Mouse (Mus musculus) MEL (cell line): ENCODE measurements around the gene Per1. TPM values are rescaled to one million over a fixed set of nuclear protein-coding genes. Genes with fewer than 3 reads are reported as not detected.
A peak's percentile ranks its signal among the peaks of the same experiment; 100 is the strongest.

Experiments
- DNase-seq: peaks from one replicate; pipeline ENCODE4 v3.0.0; 2011; ENCODE audit warnings: low read depth, low spot score
- H3K27ac ChIP-seq: 2 replicates; pipeline ENCODE4 v1.5.1; 2012; ENCODE audit warnings: low read depth, mild to moderate bottlenecking, control low read depth, low read length, moderate library complexity; ENCODE audit not compliant: control insufficient read depth
- H3K27me3 ChIP-seq, 2 experiments: fragments of 150-350 bp in 1 of 2; sonication (generic) in 1 of 2; 2 replicates each; pipeline ENCODE4 v1.6.1; 2012; ENCODE audit warnings: low read length in 2 of 2, mild to moderate bottlenecking in 2 of 2, improper control_type of control experiment in 1 of 2, moderate library complexity in 1 of 2; ENCODE audit not compliant: insufficient read depth in 2 of 2, control insufficient read depth in 1 of 2
- H3K36me3 ChIP-seq, 2 experiments: 2 replicates each; pipeline ENCODE4 v1.6.1; 2012 to 2014; ENCODE audit warnings: low read length in 2 of 2, improper control_type of control experiment in 1 of 2, inconsistent platforms in 1 of 2, mild to moderate bottlenecking in 1 of 2; ENCODE audit not compliant: insufficient read depth in 2 of 2, control insufficient read depth in 1 of 2
- H3K4me1 ChIP-seq, 2 experiments: fragments of 150-350 bp in 1 of 2; sonication (generic) in 1 of 2; 2 replicates each; pipeline ENCODE4 v1.6.1; 2012; ENCODE audit warnings: low read length in 2 of 2, improper control_type of control experiment in 1 of 2, mild to moderate bottlenecking in 1 of 2; ENCODE audit not compliant: insufficient read depth in 2 of 2, control insufficient read depth in 1 of 2
- H3K4me3 ChIP-seq, 2 experiments: fragments of 150-350 bp in 1 of 2; sonication (generic) in 1 of 2; 2 replicates each; pipeline ENCODE4 v1.5.1; 2012; ENCODE audit warnings: low read depth in 2 of 2, low read length in 2 of 2, mild to moderate bottlenecking in 2 of 2, moderate library complexity in 2 of 2, control low read depth in 1 of 2, improper control_type of control experiment in 1 of 2; ENCODE audit not compliant: control insufficient read depth in 1 of 2, insufficient read depth in 1 of 2
- H3K79me2 ChIP-seq: 2 replicates; pipeline ENCODE4 v1.6.1; 2012; ENCODE audit warnings: mild to moderate bottlenecking, low read length, moderate library complexity; ENCODE audit not compliant: control insufficient read depth, poor library complexity, insufficient read depth
- H3K9ac ChIP-seq: 2 replicates; pipeline ENCODE4 v1.6.1; 2012; ENCODE audit warnings: low read depth, mild to moderate bottlenecking, control low read depth, low read length, moderate library complexity; ENCODE audit not compliant: control insufficient read depth, poor library complexity, severe bottlenecking
- H3K9me3 ChIP-seq: fragments of 150-350 bp; sonication (generic); replicated peaks from 2 replicates; pipeline ENCODE4 v1.6.1; 2012; ENCODE audit warnings: mild to moderate bottlenecking, low read length, improper control_type of control experiment, moderate library complexity; ENCODE audit not compliant: insufficient read depth
- BHLHE40 ChIP-seq: IDR thresholded peaks from 2 replicates; pipeline ENCODE4 v1.6.1; 2012; ENCODE audit warnings: low read depth, mild to moderate bottlenecking, inconsistent platforms, low read length, improper control_type of control experiment, borderline replicate concordance
- CHD2 ChIP-seq: IDR thresholded peaks from 2 replicates; pipeline ENCODE4 v1.6.1; 2011; ENCODE audit warnings: low read length, improper control_type of control experiment
- ELF1 ChIP-seq: IDR thresholded peaks from 2 replicates; pipeline ENCODE4 v1.6.1; 2014; ENCODE audit warnings: low read depth, mild to moderate bottlenecking, inconsistent platforms, low read length, improper control_type of control experiment, moderate library complexity
- ETS1 ChIP-seq: IDR thresholded peaks from 2 replicates; pipeline ENCODE4 v1.6.1; 2012; ENCODE audit warnings: low read depth, mild to moderate bottlenecking, inconsistent platforms, low read length, improper control_type of control experiment, moderate library complexity
- GABPA ChIP-seq: IDR thresholded peaks from 2 replicates; pipeline ENCODE4 v1.6.1; 2012; ENCODE audit warnings: low read depth, mild to moderate bottlenecking, inconsistent platforms, low read length, improper control_type of control experiment, moderate library complexity
- GATA1 ChIP-seq: IDR thresholded peaks from 2 replicates; pipeline ENCODE4 v1.6.1; 2011; ENCODE audit warnings: low read depth, low read length, improper control_type of control experiment
- HCFC1 ChIP-seq: IDR thresholded peaks from 2 replicates; pipeline ENCODE4 v1.6.1; 2012; ENCODE audit warnings: low read depth, mild to moderate bottlenecking, inconsistent platforms, low read length, improper control_type of control experiment, moderate library complexity
- JUND ChIP-seq: IDR thresholded peaks from 2 replicates; pipeline ENCODE4 v1.6.1; 2011; ENCODE audit warnings: low read depth, mild to moderate bottlenecking, improper control_type of control experiment, low read length
- MAFK ChIP-seq: IDR thresholded peaks from 2 replicates; pipeline ENCODE4 v1.6.1; 2011; ENCODE audit warnings: low read depth, mild to moderate bottlenecking, low read length, improper control_type of control experiment, borderline replicate concordance
- MAX ChIP-seq: IDR thresholded peaks from 2 replicates; pipeline ENCODE4 v1.6.1; 2011; ENCODE audit warnings: low read length, improper control_type of control experiment
- MAZ ChIP-seq: IDR thresholded peaks from 2 replicates; pipeline ENCODE4 v1.6.1; 2012; ENCODE audit warnings: low read depth, mild to moderate bottlenecking, inconsistent platforms, low read length, improper control_type of control experiment
- MEF2A ChIP-seq: IDR thresholded peaks from 2 replicates; pipeline ENCODE4 v1.6.1; 2014; ENCODE audit warnings: low read depth, mild to moderate bottlenecking, inconsistent platforms, low read length, improper control_type of control experiment; ENCODE audit not compliant: poor library complexity, insufficient replicate concordance, severe bottlenecking; ENCODE audit errors: extremely low read depth
- MYB ChIP-seq: IDR thresholded peaks from 2 replicates; pipeline ENCODE4 v1.6.1; 2011; ENCODE audit warnings: mild to moderate bottlenecking, low read depth, low read length, improper control_type of control experiment
- MYC ChIP-seq: IDR thresholded peaks from 2 replicates; pipeline ENCODE4 v1.6.1; 2011; ENCODE audit warnings: low read depth, mild to moderate bottlenecking, low read length, improper control_type of control experiment, moderate library complexity
- NELFE ChIP-seq: IDR thresholded peaks from 2 replicates; pipeline ENCODE4 v1.6.1; 2011; ENCODE audit warnings: low read depth, low read length, improper control_type of control experiment
- NRF1 ChIP-seq: IDR thresholded peaks from 2 replicates; pipeline ENCODE4 v1.6.1; 2014; ENCODE audit warnings: low read depth, mild to moderate bottlenecking, inconsistent platforms, low read length, improper control_type of control experiment, moderate library complexity; ENCODE audit not compliant: poor library complexity, insufficient read depth, severe bottlenecking
- POLR2A ChIP-seq, 2 experiments: IDR thresholded peaks; 2 replicates each; pipeline ENCODE4 v1.6.1; 2011 to 2012; ENCODE audit warnings: low read length in 2 of 2, mild to moderate bottlenecking in 2 of 2, control low read depth in 1 of 2, improper control_type of control experiment in 1 of 2, low read depth in 1 of 2, moderate library complexity in 1 of 2; ENCODE audit not compliant: control insufficient read depth in 1 of 2, insufficient read depth in 1 of 2, poor library complexity in 1 of 2
- RAD21 ChIP-seq: IDR thresholded peaks from 2 replicates; pipeline ENCODE4 v1.6.1; 2011; ENCODE audit warnings: mild to moderate bottlenecking, low read depth, low read length, improper control_type of control experiment
- RCOR1 ChIP-seq: IDR thresholded peaks from 2 replicates; pipeline ENCODE4 v1.6.1; 2012; ENCODE audit warnings: low read depth, mild to moderate bottlenecking, inconsistent platforms, low read length, improper control_type of control experiment
- SIN3A ChIP-seq: IDR thresholded peaks from 2 replicates; pipeline ENCODE4 v1.6.1; 2012; ENCODE audit warnings: low read length, improper control_type of control experiment, inconsistent platforms
- SMC3 ChIP-seq: IDR thresholded peaks from 2 replicates; pipeline ENCODE4 v1.6.1; 2011; ENCODE audit warnings: low read depth, low read length, improper control_type of control experiment
- TCF12 ChIP-seq: IDR thresholded peaks from 2 replicates; pipeline ENCODE4 v1.6.1; 2014; ENCODE audit warnings: low read depth, mild to moderate bottlenecking, inconsistent platforms, low read length, improper control_type of control experiment, moderate library complexity
- UBTF ChIP-seq: IDR thresholded peaks from 2 replicates; pipeline ENCODE4 v1.6.1; 2012; ENCODE audit warnings: low read depth, mild to moderate bottlenecking, inconsistent platforms, low read length, improper control_type of control experiment, moderate library complexity, borderline replicate concordance; ENCODE audit not compliant: insufficient read depth
- USF1 ChIP-seq: IDR thresholded peaks from 2 replicates; pipeline ENCODE4 v1.6.1; 2014; ENCODE audit warnings: low read depth, mild to moderate bottlenecking, inconsistent platforms, low read length, improper control_type of control experiment, moderate library complexity
- ZC3H11A ChIP-seq: IDR thresholded peaks from 2 replicates; pipeline ENCODE4 v1.6.1; 2012; ENCODE audit warnings: low read depth, mild to moderate bottlenecking, inconsistent platforms, low read length, improper control_type of control experiment
- ZMIZ1 ChIP-seq: IDR thresholded peaks from 2 replicates; pipeline ENCODE4 v1.6.1; 2012; ENCODE audit warnings: low read depth, mild to moderate bottlenecking, inconsistent platforms, low read length, improper control_type of control experiment, moderate library complexity
- ZNF384 ChIP-seq: IDR thresholded peaks from 2 replicates; pipeline ENCODE4 v1.6.1; 2012; ENCODE audit warnings: low read depth, mild to moderate bottlenecking, inconsistent platforms, low read length, improper control_type of control experiment
- polyA plus RNA-seq, 2 experiments: library from polyadenylated mRNA; stranded (reverse) in 1 of 2; unstranded in 1 of 2; fragments of >175 nt in 1 of 2; fragments of >200 nt in 1 of 2; gene quantifications; 2 replicates each; pipeline versions ENCODE4 v1.2.1 to v1.2.4; 2012; ENCODE audit warnings: low replicate concordance in 2 of 2, low read depth in 1 of 2; ENCODE audit not compliant: insufficient read length in 2 of 2, insufficient read depth in 1 of 2, missing spikeins in 1 of 2
- total RNA-seq: library from RNA; depleted of rRNA; stranded (reverse); fragments of 300-350 nt; gene quantifications from 2 replicates; pipeline ENCODE4 v1.2.3, GENCODE M21; 2012

The Per1 gene
- total and polyA plus RNA-seq, 3 experiments: 4.5 to 34.9 TPM; not detected in 1

GRCm38 (mm10) chr11:69096360-69096986, 1.5 kb downstream of the Per1 start:
- H3K9ac ChIP-seq: peak overlapping the region; percentile 72
- H3K36me3 ChIP-seq: peaks cover 3 to 13% of the 10 kb centered on the region in 2 experiments
- peak overlapping the region; percentile 88 for H3K27ac ChIP-seq
- H3K4me1 ChIP-seq: peaks cover 17 to 21% of the 10 kb centered on the region in 2 experiments
- DNase-seq: no peak
- H3K79me2 ChIP-seq: peaks cover 17% of the 10 kb centered on the region
- H3K4me3 ChIP-seq: peak overlapping the region; percentile 54 to 61
- TF ChIP-seq BHLHE40: no peak
- peak; percentile 78; the same call in 1 of the 2 replicates for TF ChIP-seq MYB
- no peak for TF ChIP-seq RAD21
- peak; percentile 70 for TF ChIP-seq ZNF384
- no peak for TF ChIP-seq ELF1
- TF ChIP-seq JUND: no peak
- no peak for TF ChIP-seq UBTF
- TF ChIP-seq CHD2: no peak
- TF ChIP-seq MAFK: no peak
- TF ChIP-seq ETS1: no peak
- H3K27me3 ChIP-seq: no peaks in the 10 kb centered on the region
- no peaks in the 10 kb centered on the region for H3K9me3 ChIP-seq

- Histone ChIP-seq H3K4me3 (peak overlapping the region; percentile 54 to 61), H3K27ac (peak overlapping the region; percentile 88), H3K27me3 (no peaks in the 10 kb centered on the region), H3K79me2 (peaks cover 17% of the 10 kb centered on the region), H3K9me3 (no peaks in the 10 kb centered on the region), H3K4me1 (peaks cover 17 to 21% of the 10 kb centered on the region in 2 experiments), H3K9ac (peak overlapping the region; percentile 72), H3K36me3 (peaks cover 3 to 13% of the 10 kb centered on the region in 2 experiments)
- peak; percentile 99 for DNase-seq
- TF ChIP-seq MAZ: peak; percentile 98
- peak; percentile 55; the same call in 1 of the 2 replicates for TF ChIP-seq RCOR1
- TF ChIP-seq NRF1: peak; percentile 46; the same call in 1 of the 2 replicates
- TF ChIP-seq SMC3: no peak
- TF ChIP-seq SIN3A: peak; percentile 97
- TF ChIP-seq POLR2A (IDR thresholded peaks at IDR 0.05; ENCODE audit: control insufficient read depth in 1 of 2, insufficient read depth in 1 of 2, low read depth in 1 of 2, low read length in 2 of 2, poor library complexity in 1 of 2): peak in 1 of 2 experiments; percentile 54; a peak in 1 of 4 replicates
- peak; percentile 80 for TF ChIP-seq MYC
- peak; percentile 69 for TF ChIP-seq HCFC1
- peak; percentile 61; the same call in 1 of the 2 replicates for TF ChIP-seq ZNF384
- peak; percentile 28 for TF ChIP-seq NELFE
- TF ChIP-seq ETS1: peak; percentile 99
- no peak for TF ChIP-seq GATA1
- peak; percentile 33; the same call in 1 of the 2 replicates for TF ChIP-seq ZC3H11A
- TF ChIP-seq BHLHE40: peak; percentile 88
- peak; percentile 22; the same call in 1 of the 2 replicates for TF ChIP-seq MAFK
- no peak for TF ChIP-seq ZMIZ1
- peak; percentile 47; the same call in 1 of the 2 replicates for TF ChIP-seq MEF2A
- TF ChIP-seq JUND: no peak
- TF ChIP-seq GABPA: no peak
- TF ChIP-seq USF1: peak; percentile 95
- TF ChIP-seq TCF12: peak; percentile 63
- peak; percentile 93 for TF ChIP-seq MAX
These were observed 2.2 kb downstream of the Per1 start for GRCm38 (mm10) chr11:69096987-69097900.
